Mouse (Mus musculus) liver, postnatal 0 days (tissue): ENCODE data around the gene Trappc11. TPM values are rescaled to one million over a fixed set of nuclear protein-coding genes. Genes with fewer than 3 reads are reported as not detected.

Experiments used
- ATAC-seq: fragments of 200-750 bp; cut with Nextera tagmentation; 2 replicates; pipeline ENCODE4 v1.8.0; 2017; ENCODE audit warnings: mild to moderate bottlenecking, moderate library complexity
- DNase-seq: peaks from one replicate; pipeline ENCODE4 v3.0.0-alpha.2; 2016
- H3K27ac ChIP-seq: fragments of 300-500 bp; sonication (generic); 2 replicates; pipeline ENCODE4 v1.5.1; 2014; ENCODE audit warnings: antibody characterized with exemption, moderate library complexity, mild to moderate bottlenecking, low read depth
- H3K27me3 ChIP-seq: fragments of 300-500 bp; sonication (generic); 2 replicates; pipeline ENCODE4 v1.6.1; 2014; ENCODE audit warnings: low read length, control low read depth, mixed read lengths; ENCODE audit not compliant: insufficient read depth
- H3K36me3 ChIP-seq: fragments of 300-500 bp; sonication (generic); replicated peaks from 2 replicates; pipeline ENCODE4 v1.6.1; 2014; ENCODE audit warnings: mild to moderate bottlenecking, control low read depth, low read length, moderate library complexity, mixed read lengths; ENCODE audit not compliant: insufficient read depth
- H3K4me1 ChIP-seq: fragments of 300-500 bp; sonication (generic); 2 replicates; pipeline ENCODE4 v1.6.1; 2014; ENCODE audit warnings: antibody characterized with exemption, mild to moderate bottlenecking, control low read depth; ENCODE audit not compliant: insufficient read depth
- H3K4me2 ChIP-seq: fragments of 300-500 bp; sonication (generic); 2 replicates; pipeline ENCODE4 v1.6.1; 2014; ENCODE audit warnings: low read depth, mild to moderate bottlenecking, low read length, moderate library complexity, mixed read lengths
- H3K4me3 ChIP-seq: fragments of 300-500 bp; sonication (generic); 2 replicates; pipeline ENCODE4 v1.5.1; 2014; ENCODE audit warnings: low read depth, low read length
- H3K9ac ChIP-seq: fragments of 300-500 bp; sonication (generic); replicated peaks from 2 replicates; pipeline ENCODE4 v1.6.1; 2014; ENCODE audit warnings: mild to moderate bottlenecking, moderate library complexity
- H3K9me3 ChIP-seq: fragments of 300-500 bp; sonication (generic); 2 replicates; pipeline ENCODE4 v1.6.1; 2016; ENCODE audit warnings: mild to moderate bottlenecking, control low read depth, low read length, mixed read lengths
- CTCF ChIP-seq: sonication (generic); IDR thresholded peaks from 2 replicates; pipeline ENCODE4 v1.5.1; 2016; ENCODE audit warnings: antibody characterized with exemption, low read depth
- EP300 ChIP-seq: IDR thresholded peaks from 2 replicates; pipeline ENCODE4 v1.6.1; 2016; ENCODE audit warnings: antibody characterized with exemption, low read depth, mild to moderate bottlenecking
- WGBS: fragments of 180-500 bp; shearing (Covaris S2); extraction: QIAGEN DNeasy Blood & Tissue Kit; methylation state at CpG from one replicate; pipeline ENCODE4 v1.1.7; 2014; ENCODE audit not compliant: insufficient replicate concordance; 5-methylcytosine and 5-hydroxymethylcytosine counted together
- polyA plus RNA-seq: library from polyadenylated mRNA; unstranded; fragments of >200 nt; fragmentation: Nextera tagmentation; extraction: Ambion mirVana; gene quantifications from 2 replicates; pipeline ENCODE4 v1.2.1, GENCODE M21; 2015

Gene Trappc11
- polyA plus RNA-seq, 1 experiment from 2014 or later, result 10.2 TPM

DNA sequence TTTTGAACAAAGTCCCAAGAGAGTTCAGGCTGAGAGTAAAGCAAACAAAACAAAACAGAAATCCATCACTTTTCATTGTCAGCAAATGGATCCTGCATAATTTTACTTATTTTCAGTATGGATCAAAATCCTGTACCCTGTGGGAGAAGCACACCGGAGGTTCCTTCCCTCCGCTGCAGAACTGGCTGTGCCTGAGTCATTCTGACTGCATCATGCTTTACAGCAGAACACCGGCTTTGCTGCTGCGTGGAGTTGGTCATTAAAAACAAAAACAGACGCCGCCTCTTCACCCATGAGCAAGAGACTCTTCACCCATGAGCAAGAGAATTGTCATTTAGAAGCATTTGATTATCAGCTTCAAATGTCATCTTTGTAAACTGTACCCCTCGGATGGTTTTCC is 27.5 kb upstream of the Trappc11 start:
- no peak for ATAC-seq
- WGBS, result 84% methylated on average over 7 of the region's 7 CpGs
- TF ChIP-seq CTCF, result no peak
- Histone ChIP-seq H3K27ac (no peak overlapping the region), H3K4me3 (no peak overlapping the region), H3K9ac (no peak overlapping the region), H3K4me2 (no peak overlapping the region), H3K9me3 (no peaks in the 10 kb centered on the region), H3K36me3 (no peaks in the 10 kb centered on the region), H3K4me1 (no peaks in the 10 kb centered on the region), H3K27me3 (no peaks in the 10 kb centered on the region)
- no peak for DNase-seq

DNA sequence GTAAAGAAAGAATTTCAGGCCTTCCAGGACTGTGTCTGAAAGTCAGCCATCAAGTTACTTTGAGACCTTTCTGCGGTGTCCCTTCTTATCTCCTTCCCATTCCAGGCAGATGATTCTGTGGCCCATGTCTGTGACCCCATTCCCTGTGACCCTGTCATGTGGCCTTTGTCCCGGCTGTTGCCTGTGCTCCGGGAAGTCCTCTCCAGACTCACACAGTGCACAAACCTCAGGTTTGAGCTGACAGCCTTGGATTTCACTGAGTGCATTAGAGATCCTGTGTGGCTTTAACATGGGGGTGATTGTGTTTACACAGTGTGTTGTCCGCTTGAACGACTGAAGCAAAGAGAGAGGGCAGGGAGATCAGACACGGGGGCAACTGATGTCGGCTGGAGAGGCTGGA is 25.0 kb upstream of the Trappc11 start:
- TF ChIP-seq CTCF (no peak), EP300 (no peak)
- Histone ChIP-seq H3K4me3 (no peak overlapping the region), H3K9ac (no peak overlapping the region), H3K4me2 (no peak overlapping the region), H3K27ac (peak overlapping the region; percentile 30; the same call in 1 of the 2 replicates), H3K36me3 (no peaks in the 10 kb centered on the region), H3K9me3 (no peaks in the 10 kb centered on the region), H3K4me1 (no peaks in the 10 kb centered on the region), H3K27me3 (no peaks in the 10 kb centered on the region)
- DNase-seq (no peak), ATAC-seq (peak; percentile 64)
- 48% methylated on average over 7 of the region's 7 CpGs for WGBS

DNA sequence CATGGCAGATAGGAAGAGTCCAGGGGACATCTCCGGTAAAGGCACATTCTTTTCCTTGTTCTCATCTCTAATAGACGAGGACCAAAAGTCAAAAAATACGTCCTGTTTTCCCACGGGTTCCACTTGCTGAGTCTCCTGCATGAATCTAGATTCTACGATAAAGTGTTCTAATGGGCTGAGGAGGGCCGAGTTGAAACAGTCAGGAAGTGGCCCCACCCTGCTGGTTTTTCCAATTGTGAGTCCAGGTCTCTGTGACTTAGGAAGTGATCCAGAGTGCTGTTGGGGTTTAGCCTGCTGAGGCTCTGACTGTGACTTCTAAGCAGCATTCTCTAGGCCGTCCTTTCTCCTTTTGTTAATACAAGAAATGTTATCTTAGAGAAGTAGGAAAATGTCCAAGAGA is 23.2 kb upstream of the Trappc11 start:
- Histone ChIP-seq H3K36me3 (no peaks in the 10 kb centered on the region; the same call in 1 of the 2 replicates), H3K27me3 (no peaks in the 10 kb centered on the region), H3K4me2 (no peak overlapping the region), H3K9me3 (no peaks in the 10 kb centered on the region), H3K4me3 (no peak overlapping the region), H3K9ac (no peak overlapping the region), H3K4me1 (no peaks in the 10 kb centered on the region), H3K27ac (no peak overlapping the region)
- no peak for TF ChIP-seq EP300
- no peak for TF ChIP-seq CTCF
- WGBS, result 65% methylated on average over 7 of the region's 7 CpGs
- no peak for DNase-seq
- no peak for ATAC-seq

DNA sequence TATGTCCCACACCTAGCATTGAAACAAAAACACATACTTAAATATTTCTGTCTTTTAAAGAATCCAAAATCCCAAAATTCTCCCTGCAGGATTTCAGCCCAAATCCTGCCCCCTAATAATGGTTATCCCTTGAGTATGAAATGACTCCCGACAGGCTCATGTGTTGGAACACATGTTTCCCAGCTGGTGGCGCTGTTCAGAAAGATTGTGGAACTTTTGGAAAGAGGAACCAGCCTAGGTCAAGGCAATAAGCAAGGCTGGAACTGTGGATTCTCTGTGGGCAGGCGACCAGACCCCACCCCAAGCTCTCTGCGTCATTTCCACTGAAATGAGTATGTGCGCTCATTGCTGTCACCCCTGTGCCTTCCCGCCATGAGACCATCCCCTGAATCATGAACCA is 20.3 kb upstream of the Trappc11 start:
- Histone ChIP-seq H3K4me2 (no peak overlapping the region), H3K36me3 (peaks cover 13% of the 10 kb centered on the region), H3K4me1 (no peaks in the 10 kb centered on the region), H3K4me3 (no peak overlapping the region), H3K27me3 (no peaks in the 10 kb centered on the region), H3K27ac (no peak overlapping the region), H3K9ac (no peak overlapping the region), H3K9me3 (no peaks in the 10 kb centered on the region)
- no peak for TF ChIP-seq EP300
- TF ChIP-seq CTCF, result peak; percentile 55
- ATAC-seq (no peak), DNase-seq (peak; percentile 29)
- WGBS, result 75% methylated on average over 6 of the region's 6 CpGs

DNA sequence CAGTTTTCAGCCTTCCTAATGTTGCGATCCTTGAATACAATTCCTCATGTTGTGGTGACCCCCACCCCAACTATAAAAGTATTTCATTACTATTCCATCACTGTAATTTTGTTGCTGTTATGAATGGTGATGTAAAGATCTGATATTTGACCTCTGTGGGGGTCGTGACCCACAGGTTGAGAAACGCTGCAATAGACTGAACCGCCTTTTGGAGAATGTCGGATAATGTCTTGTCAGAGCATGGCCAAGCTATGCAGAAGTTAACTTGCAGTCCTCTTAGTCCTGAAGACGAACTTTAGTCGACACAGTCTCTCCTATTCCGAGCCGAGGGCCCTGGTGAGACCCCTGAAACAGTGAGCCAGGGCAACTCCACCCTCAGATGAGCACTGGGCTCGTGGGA is 13.8 kb upstream of the Trappc11 start:
- Histone ChIP-seq H3K9me3 (no peaks in the 10 kb centered on the region), H3K36me3 (peaks cover 62% of the 10 kb centered on the region), H3K4me3 (no peak overlapping the region), H3K4me1 (no peaks in the 10 kb centered on the region), H3K4me2 (no peak overlapping the region), H3K27me3 (no peaks in the 10 kb centered on the region), H3K9ac (no peak overlapping the region), H3K27ac (no peak overlapping the region)
- ATAC-seq, result no peak
- 92% methylated on average over 10 of the region's 10 CpGs for WGBS
- DNase-seq, result no peak
- TF ChIP-seq EP300 (no peak), CTCF (no peak)

DNA sequence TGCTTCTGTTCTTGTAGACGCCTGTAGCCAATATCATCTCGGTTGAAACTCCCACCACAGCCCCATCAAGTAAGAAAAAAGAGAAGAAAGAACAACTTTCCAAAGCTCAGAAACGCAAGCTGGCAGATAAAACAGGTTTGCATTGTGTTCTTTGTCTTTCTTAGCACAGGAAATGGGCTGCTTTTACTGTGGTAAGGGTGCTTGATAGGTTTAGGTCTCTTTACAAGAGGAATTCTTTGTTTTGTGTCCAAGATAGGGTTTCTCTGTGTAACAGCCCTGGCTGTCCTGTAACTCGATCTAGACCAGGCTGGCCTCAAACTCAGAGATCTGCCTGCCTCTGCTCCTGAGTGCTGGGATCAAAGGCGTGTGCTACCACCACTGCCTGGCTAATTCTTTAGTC is 10.8 kb upstream of the Trappc11 start:
- Histone ChIP-seq H3K4me1 (no peaks in the 10 kb centered on the region), H3K36me3 (peaks cover 52% of the 10 kb centered on the region), H3K9me3 (no peaks in the 10 kb centered on the region), H3K9ac (no peak overlapping the region), H3K4me3 (no peak overlapping the region), H3K4me2 (no peak overlapping the region), H3K27ac (no peak overlapping the region), H3K27me3 (no peaks in the 10 kb centered on the region)
- no peak for DNase-seq
- TF ChIP-seq CTCF, result no peak
- TF ChIP-seq EP300, result no peak
- no peak for ATAC-seq
- 82% methylated on average over 5 of the region's 5 CpGs for WGBS

DNA sequence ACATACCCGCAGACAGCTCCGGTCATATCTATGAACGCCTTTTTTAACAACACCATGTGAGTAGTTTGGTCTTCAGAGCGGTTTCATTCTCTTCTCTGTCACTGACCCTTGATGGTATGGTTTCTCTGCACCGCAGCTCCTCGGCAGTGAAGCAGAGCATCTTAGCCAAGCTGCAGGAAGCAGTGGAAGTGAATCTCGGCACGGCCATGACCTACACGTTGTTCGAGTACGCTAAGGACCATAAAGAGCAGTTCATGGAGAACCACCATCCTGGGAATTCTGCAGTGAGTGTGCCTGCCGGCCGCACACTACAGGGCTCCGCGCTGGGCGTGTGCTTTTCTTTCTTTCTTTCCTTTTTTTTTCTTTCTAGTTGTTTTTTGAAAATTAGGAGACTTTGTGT is 9.5 kb upstream of the Trappc11 start:
- Histone ChIP-seq H3K4me1 (no peaks in the 10 kb centered on the region), H3K4me2 (no peak overlapping the region), H3K36me3 (peaks cover 45% of the 10 kb centered on the region), H3K9ac (no peak overlapping the region), H3K27me3 (no peaks in the 10 kb centered on the region), H3K27ac (no peak overlapping the region), H3K9me3 (no peaks in the 10 kb centered on the region), H3K4me3 (no peak overlapping the region)
- ATAC-seq, result no peak
- DNase-seq, result no peak
- 91% methylated on average over 16 of the region's 16 CpGs for WGBS
- TF ChIP-seq EP300 (no peak), CTCF (no peak)
